Mouse (Mus musculus) B cell, adult 2 months (primary cell): Measurements from ENCODE around the gene Gm5269.

Experiments
- DNase-seq, 2 experiments: peaks; one replicate each; pipeline ENCODE4 v3.0.0; 2022

The Gm5269 gene

DNA sequence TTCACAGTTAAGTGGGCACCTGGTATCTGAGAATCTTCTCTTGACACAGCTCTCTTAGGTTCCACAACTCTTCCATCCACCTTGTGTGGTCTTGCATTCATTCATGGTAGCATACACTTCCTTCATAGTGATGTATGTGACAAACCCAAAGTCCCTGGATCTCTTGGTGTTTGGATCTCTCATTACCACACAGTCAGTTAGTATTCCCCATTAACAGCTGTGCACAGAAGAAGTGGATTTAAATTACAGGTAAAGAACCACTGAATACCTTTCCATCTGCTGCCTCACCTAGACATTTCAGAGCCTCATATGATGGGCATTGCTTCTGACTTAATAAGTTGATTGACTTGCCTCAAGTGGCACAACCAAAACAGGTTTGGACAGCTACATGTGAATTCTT lies at the start of gene Gm5269:
Gene Gm5269, minus strand, starts transcription at position 101 of the 400 bp plus-strand sequence.
- no peak for DNase-seq

DNA sequence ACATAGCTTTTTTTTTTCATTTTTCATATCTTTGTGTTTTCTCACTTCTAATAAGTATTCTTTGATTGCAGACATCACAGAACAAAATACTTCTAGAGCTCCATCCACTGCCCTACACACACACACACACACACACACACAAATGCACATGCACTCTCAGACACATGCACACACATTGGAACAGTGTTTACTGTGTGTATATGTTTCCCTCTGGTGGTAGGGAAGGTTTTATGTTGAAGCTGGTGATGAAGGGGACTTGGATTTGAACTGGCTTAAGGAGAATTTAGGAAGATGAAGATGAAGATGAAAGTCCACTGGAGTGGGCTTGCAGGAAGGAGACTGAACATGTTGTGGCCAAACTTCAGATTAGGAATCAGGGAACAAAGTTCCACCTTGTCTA lies 41.1 kb upstream of the Gm5269 start:
- no peak for DNase-seq

GRCm38 (mm10) chr1:45926911-45927310 lies 36.8 kb upstream of the Gm5269 start:
- DNase-seq: no peak

DNA sequence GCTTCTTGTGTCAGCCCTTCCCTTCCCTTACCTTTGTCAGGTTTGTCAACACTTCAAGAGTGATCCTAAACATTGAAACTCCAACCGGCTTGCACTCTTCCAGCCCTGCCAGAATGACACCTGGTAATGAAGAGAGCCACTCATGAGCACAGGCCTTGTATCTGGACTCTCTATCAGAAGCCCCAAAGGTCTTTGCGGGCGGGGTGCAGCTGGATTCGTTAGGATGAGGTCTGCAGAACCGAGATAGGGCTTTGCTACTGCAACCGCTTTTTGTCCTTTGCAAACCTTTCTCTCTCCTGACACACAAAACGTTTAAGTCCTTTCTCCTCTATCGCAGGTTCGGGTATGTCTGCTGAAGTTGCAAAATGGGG lies 36.3 kb upstream of the Gm5269 start, which contains the start of gene Slc40a1:
Gene Slc40a1, minus strand, starts transcription at position 131 of the 371 bp plus-strand sequence.
- no peak for DNase-seq

- DNase-seq: no peak
These were observed 35.7 kb upstream of the Gm5269 start for GRCm38 (mm10) chr1:45925500-45926392.

- no peak for DNase-seq
These were observed 35.0 kb upstream of the Gm5269 start for GRCm38 (mm10) chr1:45925131-45925499.

- no peak for DNase-seq
These were observed 34.4 kb upstream of the Gm5269 start for GRCm38 (mm10) chr1:45924516-45924915.

- DNase-seq: no peak
These were observed 33.2 kb upstream of the Gm5269 start for GRCm38 (mm10) chr1:45923306-45923705.

- DNase-seq: no peak
These were observed 30.6 kb upstream of the Gm5269 start for GRCm38 (mm10) chr1:45920703-45921102.

DNA sequence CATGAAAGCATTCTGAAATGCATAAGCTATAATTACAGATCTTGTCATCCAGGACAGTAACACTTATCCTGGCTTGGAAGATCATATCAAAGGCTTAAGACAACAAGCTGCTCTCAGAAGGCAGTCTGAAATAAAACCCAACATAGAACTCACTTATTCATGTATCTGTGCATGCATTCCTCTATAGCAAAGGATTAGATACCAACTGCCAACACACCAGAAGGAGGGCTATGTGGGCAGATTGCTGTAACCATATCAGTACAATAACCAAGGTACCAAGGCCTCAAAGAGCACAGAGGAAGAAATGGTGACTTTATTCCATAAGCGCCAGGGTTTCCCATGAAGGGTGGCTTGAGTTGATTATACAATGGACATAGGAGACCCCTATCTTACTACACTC lies 29.7 kb upstream of the Gm5269 start:
- no peak for DNase-seq

GRCm38 (mm10) chr1:45917136-45917803 lies 27.2 kb upstream of the Gm5269 start:
- DNase-seq: no peak

DNA sequence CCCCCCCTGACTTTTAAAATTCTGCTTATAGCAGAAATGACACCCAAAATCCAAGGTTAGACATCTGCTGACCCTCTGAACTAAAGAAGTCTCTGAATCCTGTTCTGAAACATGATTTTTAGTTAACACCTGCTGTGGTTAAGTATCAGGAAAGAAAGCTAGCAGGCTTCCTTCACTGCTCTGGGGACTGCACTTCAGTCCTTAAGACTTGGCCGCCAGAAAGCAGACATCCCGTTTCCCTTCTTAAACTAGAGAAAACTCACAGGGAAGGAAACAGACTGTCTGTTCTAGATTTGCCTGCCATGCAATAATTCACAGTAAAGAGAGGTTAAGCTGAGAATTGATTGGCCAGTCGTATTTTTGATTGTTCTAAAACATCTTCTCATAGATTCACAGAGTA lies 26.1 kb upstream of the Gm5269 start:
- DNase-seq: no peak

GRCm38 (mm10) chr1:45914236-45914635 lies 24.2 kb upstream of the Gm5269 start:
- DNase-seq: no peak

GRCm38 (mm10) chr1:45905107-45905821 lies 15.2 kb upstream of the Gm5269 start:
- DNase-seq: no peak

DNA sequence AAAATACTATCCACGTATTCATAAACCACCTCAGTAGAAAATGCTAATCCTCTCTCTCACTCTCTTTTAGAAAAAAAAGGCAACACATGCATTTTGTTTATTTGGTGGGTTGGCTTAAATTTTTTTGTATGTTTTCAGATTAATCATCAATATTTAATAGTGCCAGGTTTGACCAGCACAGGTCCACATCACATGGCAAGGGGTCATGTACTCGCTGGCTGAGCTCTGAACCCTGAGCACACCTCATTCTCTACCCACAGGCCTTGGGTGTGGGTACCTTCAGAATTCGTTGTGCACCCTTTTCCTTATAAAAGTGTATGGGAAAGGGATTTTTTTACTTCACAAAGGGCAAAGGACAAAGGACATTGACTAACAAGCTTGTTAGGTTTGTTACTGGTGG lies 14.1 kb upstream of the Gm5269 start:
- DNase-seq: no peak

DNA sequence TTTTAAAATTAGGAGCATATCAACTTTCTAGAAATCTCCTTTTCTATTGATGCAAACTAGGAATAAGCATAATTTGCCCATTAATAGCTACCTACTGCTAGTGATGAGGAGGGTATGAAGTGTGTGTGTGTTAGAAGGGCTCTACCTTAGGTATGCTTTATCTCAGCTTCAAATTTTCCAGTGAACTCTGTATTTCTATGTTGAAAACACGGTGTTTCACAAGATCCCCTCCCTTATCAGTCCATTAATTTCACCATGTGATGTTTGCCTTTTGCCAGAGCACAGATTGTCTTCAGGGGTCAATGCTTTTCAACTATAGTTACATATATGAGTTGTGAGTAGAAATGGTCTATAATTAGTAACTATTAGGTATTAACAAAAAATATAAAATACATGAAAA lies 8.0 kb upstream of the Gm5269 start:
- DNase-seq: no peak

DNA sequence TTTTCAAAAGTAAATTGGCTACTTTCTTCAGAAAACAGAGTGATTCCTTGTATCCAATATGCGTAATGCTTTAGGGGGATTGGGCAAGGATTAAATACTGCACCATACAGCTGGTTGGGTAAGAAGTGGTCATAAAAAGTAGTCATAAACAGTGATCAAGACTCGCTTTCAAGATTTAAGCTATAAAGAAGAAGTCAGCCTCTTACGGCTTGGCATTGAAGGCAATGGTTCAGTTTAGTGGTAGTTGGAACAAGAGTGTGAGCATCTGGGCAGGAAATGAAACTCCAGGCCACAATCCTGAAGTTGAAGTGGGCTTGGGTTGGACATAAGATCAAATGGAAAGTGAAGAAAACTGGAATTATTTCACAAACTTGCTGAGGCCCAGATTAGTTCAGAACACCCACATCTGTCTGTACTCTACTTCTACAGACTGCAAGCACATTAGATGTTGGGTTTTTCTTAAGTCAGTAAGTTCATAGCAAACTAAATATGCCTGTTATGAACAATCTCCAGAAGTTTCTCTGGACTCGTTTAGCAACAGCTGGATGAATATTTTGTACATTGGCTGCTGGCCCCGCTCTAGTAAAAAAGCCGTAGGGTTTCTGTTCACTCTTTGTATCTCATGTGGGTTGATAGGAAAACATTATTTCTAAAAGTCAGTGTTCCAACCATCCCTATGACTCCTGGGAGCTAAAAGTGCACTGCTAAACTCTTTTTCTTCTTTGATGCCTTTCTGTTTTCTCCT lies 4.3 kb upstream of the Gm5269 start:
- no peak for DNase-seq

DNA sequence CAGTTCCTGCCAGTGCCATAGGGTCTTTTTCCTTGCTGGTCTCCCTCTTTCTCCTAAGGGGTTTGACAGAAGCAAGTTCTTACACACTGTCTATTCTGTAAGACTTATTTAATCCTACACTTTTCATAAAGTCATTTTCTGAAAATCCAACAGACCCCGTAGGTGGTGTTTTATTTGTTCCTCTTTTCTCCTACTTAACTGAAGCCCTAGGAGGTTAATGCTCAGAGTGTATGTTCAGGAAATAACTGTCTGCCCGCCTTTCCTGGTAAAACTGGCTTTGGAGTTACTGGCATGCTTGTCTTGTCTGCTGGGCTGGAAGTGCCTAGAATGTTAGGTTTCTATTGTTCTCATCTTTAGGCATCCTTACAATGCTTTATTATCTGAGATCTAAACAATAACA lies 1.9 kb upstream of the Gm5269 start:
- no peak for DNase-seq

GRCm38 (mm10) chr1:45886800-45887199 lies 3.3 kb downstream of the Gm5269 start:
- DNase-seq: no peak

DNA sequence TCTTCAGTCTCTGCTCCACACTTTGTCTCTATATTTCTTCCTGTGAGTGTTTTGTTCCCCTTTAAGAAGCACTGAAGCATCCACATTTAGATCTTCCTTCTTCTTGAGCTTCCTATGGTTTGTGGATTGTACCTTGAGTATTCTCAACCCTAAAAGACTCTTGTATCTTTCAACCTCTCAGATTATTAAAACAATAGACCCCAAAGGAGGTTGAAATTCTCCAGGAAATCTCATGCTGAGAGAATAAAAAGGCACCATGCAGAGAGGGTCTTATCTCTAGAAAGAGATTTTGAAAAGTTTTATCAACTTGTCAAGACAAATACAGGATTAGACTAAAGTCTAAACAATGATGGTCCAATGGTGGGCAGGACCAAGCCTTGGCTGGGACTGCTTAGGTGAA lies 6.7 kb downstream of the Gm5269 start:
- DNase-seq: no peak

DNA sequence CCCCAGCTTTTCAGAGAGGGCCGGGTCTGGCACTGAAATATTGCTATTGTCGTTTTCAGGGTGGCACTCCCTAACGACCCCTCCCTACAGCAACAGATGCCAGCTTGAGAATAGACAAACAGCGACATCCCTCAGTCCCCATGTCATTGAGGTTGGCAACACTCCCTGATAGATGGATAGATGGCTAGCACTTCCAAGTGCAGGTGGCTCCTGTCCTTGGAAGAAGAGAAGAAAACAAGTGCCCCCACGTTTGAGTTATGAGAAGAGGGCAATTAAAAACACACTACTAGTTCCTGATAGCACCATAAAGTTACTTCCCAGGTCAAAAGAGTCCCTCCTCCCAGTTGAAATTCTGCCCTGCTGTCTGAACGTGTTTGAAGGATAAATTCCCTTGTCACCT lies 8.0 kb downstream of the Gm5269 start:
- DNase-seq: no peak

GRCm38 (mm10) chr1:45881228-45881832 lies 8.7 kb downstream of the Gm5269 start:
- no peak for DNase-seq

DNA sequence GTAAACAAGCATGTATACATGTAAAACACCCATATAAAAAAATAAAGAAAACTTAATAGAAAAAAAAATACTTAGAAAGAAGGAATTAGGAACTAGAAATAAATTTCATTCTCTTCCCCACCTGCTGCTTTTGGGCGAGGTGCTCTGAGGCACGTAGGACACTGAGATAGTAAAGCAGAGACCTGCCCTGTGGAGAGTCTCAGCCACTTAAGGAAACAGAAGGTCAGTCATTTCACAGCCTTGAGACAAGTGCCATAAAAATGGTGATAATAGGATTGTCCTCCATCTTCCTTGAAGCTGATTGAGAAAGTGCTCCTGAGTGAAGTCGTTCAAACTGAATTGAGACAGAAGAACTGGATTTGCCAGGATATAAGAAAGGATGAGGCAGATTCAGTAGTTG lies 12.6 kb downstream of the Gm5269 start:
- DNase-seq: no peak
